Mouse (Mus musculus): Measurements from ENCODE around the gene Ubash3a. TPM values are rescaled to one million over a fixed set of nuclear protein-coding genes. Genes with fewer than 3 reads are reported as not detected.

The Ubash3a gene
- polyA plus RNA-seq, 2 experiments: 8.4 to 11.8 TPM

DNA sequence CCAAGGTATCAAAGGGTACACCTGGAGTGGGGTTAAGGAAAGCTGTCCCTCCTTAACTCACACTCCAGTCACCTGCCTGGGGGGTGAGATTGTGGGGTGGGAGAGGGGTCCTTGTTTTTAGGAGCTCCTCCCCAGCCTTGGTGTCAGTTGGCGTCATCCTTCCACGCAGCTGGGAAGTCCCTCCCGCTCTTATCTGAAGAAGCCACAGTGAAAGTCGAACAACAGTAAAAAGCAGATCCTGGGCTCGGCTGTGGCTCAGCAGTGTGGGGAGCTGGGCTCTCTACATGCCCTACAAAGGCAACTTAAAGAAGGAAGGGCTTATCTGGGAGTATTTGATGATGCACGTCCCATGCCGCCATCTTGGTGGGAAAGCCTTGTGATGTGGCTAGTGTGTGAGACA is 2.6 kb downstream of the Ubash3a start:
- H3K4me3 ChIP-seq (ENCODE audit: insufficient read depth in 1 of 2, low read depth in 2 of 2, low read length in 2 of 2): no peak overlapping the region
- H3K36me3 ChIP-seq (replicated peaks; ENCODE audit: control insufficient read depth, insufficient read depth, low read depth): no peaks in the 10 kb centered on the region
- WGBS (ENCODE audit: insufficient replicate concordance): 15% methylated on average over 7 of the region's 7 CpGs
- ATAC-seq (ENCODE audit: insufficient read depth) (peak; percentile 83), DNase-seq (ENCODE audit: low read depth in 3 of 3, low spot score in 3 of 3) (peak; percentile 64 to 70 (median 66))
- H3K27me3 ChIP-seq (ENCODE audit: control insufficient read depth, insufficient read depth, low read length): no peaks in the 10 kb centered on the region
- peak overlapping the region; percentile 65 for H3K27ac ChIP-seq
- no peak for TF ChIP-seq CTCF (IDR thresholded peaks at IDR 0.05; ENCODE audit: low read depth)
- peak; percentile 62 for TF ChIP-seq EP300 (IDR thresholded peaks at IDR 0.05; ENCODE audit: low read depth)
- peak overlapping the region; percentile 79; the same call in 1 of the 2 replicates for H3K4me2 ChIP-seq (ENCODE audit: low read depth)
- H3K9me3 ChIP-seq (ENCODE audit: control insufficient read depth, low read length): no peaks in the 10 kb centered on the region
- H3K9ac ChIP-seq (replicated peaks): no peak overlapping the region; the same call in 1 of the 2 replicates
- H3K4me1 ChIP-seq (replicated peaks; ENCODE audit: control insufficient read depth in 2 of 2, insufficient read depth in 2 of 2, low read length in 1 of 2): peaks cover 0 to 32% of the 10 kb centered on the region in 2 experiments; a peak in 3 of 4 replicates

DNA sequence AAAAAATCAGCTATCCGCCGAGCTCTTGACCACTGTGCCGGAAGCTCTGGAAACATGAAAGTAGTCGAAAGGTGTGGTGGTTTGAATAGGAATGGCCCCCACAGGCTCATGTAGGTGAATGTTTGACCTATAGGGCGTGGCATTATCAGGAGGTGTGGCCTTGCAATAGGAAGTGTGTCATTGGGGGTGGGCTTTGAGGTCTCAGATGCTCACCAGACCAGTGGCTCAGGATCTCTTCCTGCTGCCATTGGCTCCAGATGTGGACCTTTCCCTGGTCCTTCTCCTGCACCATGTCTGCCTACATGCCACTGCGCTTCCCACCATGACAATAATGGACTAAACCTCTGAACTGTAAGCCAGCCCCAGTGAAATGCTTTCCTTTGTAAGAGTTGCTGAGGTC is 4.2 kb downstream of the Ubash3a start:
- no peak for TF ChIP-seq CTCF (IDR thresholded peaks at IDR 0.05; ENCODE audit: low read depth)
- no peak for TF ChIP-seq EP300 (IDR thresholded peaks at IDR 0.05; ENCODE audit: low read depth)
- no peak overlapping the region for H3K4me3 ChIP-seq (ENCODE audit: insufficient read depth in 1 of 2, low read depth in 2 of 2, low read length in 2 of 2)
- no peaks in the 10 kb centered on the region for H3K27me3 ChIP-seq (ENCODE audit: control insufficient read depth, insufficient read depth, low read length)
- no peak overlapping the region for H3K4me2 ChIP-seq (ENCODE audit: low read depth)
- no peaks in the 10 kb centered on the region for H3K9me3 ChIP-seq (ENCODE audit: control insufficient read depth, low read length)
- no peaks in the 10 kb centered on the region; the same call in 1 of the 2 replicates for H3K36me3 ChIP-seq (replicated peaks; ENCODE audit: control insufficient read depth, insufficient read depth, low read depth)
- DNase-seq (ENCODE audit: low read depth in 3 of 3, low spot score in 3 of 3) (no peak), ATAC-seq (ENCODE audit: insufficient read depth) (no peak)
- H3K27ac ChIP-seq: no peak overlapping the region
- H3K4me1 ChIP-seq (replicated peaks; ENCODE audit: control insufficient read depth in 2 of 2, insufficient read depth in 2 of 2, low read length in 1 of 2): peaks cover 0 to 30% of the 10 kb centered on the region in 2 experiments; a peak in 3 of 4 replicates
- H3K9ac ChIP-seq (replicated peaks): no peak overlapping the region
- WGBS (ENCODE audit: insufficient replicate concordance): 88% methylated on average over 6 of the region's 6 CpGs

DNA sequence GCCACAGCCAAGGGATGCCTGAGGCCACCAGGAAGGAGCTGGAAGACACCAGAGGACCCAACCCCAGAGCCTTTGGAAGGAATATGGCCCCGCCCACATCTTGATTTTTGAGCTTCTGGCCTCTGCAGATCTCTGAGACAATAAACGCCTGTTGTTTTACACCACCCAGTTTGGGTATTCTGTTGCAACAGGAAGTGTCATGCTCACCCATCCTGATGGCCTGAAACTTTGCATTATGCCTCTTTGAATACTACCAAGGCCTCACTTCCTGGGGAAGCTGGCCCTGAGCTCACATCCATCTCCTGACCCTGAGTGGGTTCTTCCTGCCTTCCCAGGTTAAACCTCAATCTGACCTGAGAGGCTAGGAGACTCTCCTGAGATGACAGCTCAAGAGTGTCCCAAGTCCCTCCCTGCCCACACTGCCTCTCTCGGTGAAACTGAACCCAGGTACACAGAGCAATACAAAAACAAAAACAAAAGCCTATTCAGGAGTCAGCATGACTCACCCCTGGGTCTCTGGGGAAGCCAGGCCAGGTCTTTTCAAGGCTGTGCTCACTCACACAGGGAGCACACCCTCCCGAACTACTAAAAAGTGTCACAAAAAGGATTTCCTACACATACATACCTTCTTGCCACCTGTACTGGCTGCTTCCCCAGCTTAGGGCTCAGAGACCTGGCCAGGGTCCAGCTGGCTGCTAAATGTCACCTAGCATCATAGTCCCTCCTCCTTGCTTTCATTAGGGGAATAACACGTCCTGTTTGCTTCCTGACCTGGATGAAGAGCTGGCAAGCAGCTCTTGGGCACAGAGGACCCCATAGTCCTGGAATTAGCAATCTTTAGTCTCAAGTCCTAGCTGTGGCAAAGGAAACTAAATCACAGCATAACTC is 8.6 kb downstream of the Ubash3a start:
- Histone ChIP-seq H3K4me2 (ENCODE audit: low read depth) (no peak overlapping the region), H3K27ac (no peak overlapping the region), H3K4me3 (ENCODE audit: insufficient read depth in 1 of 2, low read depth in 2 of 2, low read length in 2 of 2) (no peak overlapping the region), H3K9ac (replicated peaks) (no peak overlapping the region), H3K36me3 (replicated peaks; ENCODE audit: control insufficient read depth, insufficient read depth, low read depth) (no peaks in the 10 kb centered on the region; the same call in 1 of the 2 replicates), H3K9me3 (ENCODE audit: control insufficient read depth, low read length) (no peaks in the 10 kb centered on the region), H3K27me3 (ENCODE audit: control insufficient read depth, insufficient read depth, low read length) (no peaks in the 10 kb centered on the region), H3K4me1 (replicated peaks; ENCODE audit: control insufficient read depth in 2 of 2, insufficient read depth in 2 of 2, low read length in 1 of 2) (no peaks in the 10 kb centered on the region; a peak in 1 of 4 replicates)
- no peak for ATAC-seq (ENCODE audit: insufficient read depth)
- WGBS (ENCODE audit: insufficient replicate concordance): 54% methylated on average over 5 of the region's 5 CpGs
- TF ChIP-seq CTCF (IDR thresholded peaks at IDR 0.05; ENCODE audit: low read depth) (no peak), EP300 (IDR thresholded peaks at IDR 0.05; ENCODE audit: low read depth) (no peak)
- no peak for DNase-seq (ENCODE audit: low read depth in 3 of 3, low spot score in 3 of 3)

DNA sequence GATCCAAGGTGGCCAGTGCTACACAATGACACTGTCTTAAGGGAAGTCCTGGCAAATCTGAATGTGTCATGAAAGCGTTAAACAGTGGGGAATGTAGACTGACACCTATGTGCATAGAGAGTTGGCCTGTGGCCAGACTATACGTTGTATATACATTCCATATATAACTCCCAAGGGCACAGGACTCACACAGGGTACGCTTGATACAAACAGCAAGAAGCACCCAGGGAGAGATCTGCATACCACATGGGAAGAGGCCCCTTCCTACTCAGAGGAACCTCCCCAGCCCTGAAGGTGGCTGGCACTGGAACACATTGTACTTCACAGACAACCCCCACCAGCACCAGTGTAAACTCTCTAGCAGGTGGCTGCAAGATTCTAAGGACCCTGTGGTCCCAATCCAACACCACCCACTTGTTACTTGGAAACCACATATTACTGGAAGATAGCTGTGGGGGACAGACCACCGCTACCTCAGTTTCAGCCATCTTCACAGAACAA is 15.2 kb downstream of the Ubash3a start:
- Histone ChIP-seq H3K4me3 (ENCODE audit: insufficient read depth in 1 of 2, low read depth in 2 of 2, low read length in 2 of 2) (no peak overlapping the region), H3K9ac (replicated peaks) (no peak overlapping the region), H3K36me3 (replicated peaks; ENCODE audit: control insufficient read depth, insufficient read depth, low read depth) (no peaks in the 10 kb centered on the region; the same call in 1 of the 2 replicates), H3K4me1 (replicated peaks; ENCODE audit: control insufficient read depth in 2 of 2, insufficient read depth in 2 of 2, low read length in 1 of 2) (peaks cover 7 to 16% of the 10 kb centered on the region in 2 experiments; a peak in 3 of 4 replicates), H3K9me3 (ENCODE audit: control insufficient read depth, low read length) (no peaks in the 10 kb centered on the region), H3K27ac (no peak overlapping the region), H3K27me3 (ENCODE audit: control insufficient read depth, insufficient read depth, low read length) (no peaks in the 10 kb centered on the region), H3K4me2 (ENCODE audit: low read depth) (no peak overlapping the region)
- WGBS (ENCODE audit: insufficient replicate concordance): 50% methylated on average over 4 of the region's 4 CpGs
- ATAC-seq (ENCODE audit: insufficient read depth): no peak
- no peak for DNase-seq (ENCODE audit: low read depth in 3 of 3, low spot score in 3 of 3)
- TF ChIP-seq EP300 (IDR thresholded peaks at IDR 0.05; ENCODE audit: low read depth) (no peak), CTCF (IDR thresholded peaks at IDR 0.05; ENCODE audit: low read depth) (no peak)

GRCm38 (mm10) chr17:31223835-31224234 is 16.2 kb downstream of the Ubash3a start:
- DNase-seq (ENCODE audit: low read depth in 3 of 3, low spot score in 3 of 3) (no peak), ATAC-seq (ENCODE audit: insufficient read depth) (peak; percentile 60)
- Histone ChIP-seq H3K36me3 (replicated peaks; ENCODE audit: control insufficient read depth, insufficient read depth, low read depth) (no peaks in the 10 kb centered on the region; the same call in 1 of the 2 replicates), H3K4me1 (replicated peaks; ENCODE audit: control insufficient read depth in 2 of 2, insufficient read depth in 2 of 2, low read length in 1 of 2) (peaks cover 7 to 16% of the 10 kb centered on the region in 2 experiments; a peak in 3 of 4 replicates), H3K4me3 (ENCODE audit: insufficient read depth in 1 of 2, low read depth in 2 of 2, low read length in 2 of 2) (no peak overlapping the region), H3K27me3 (ENCODE audit: control insufficient read depth, insufficient read depth, low read length) (no peaks in the 10 kb centered on the region), H3K9me3 (ENCODE audit: control insufficient read depth, low read length) (no peaks in the 10 kb centered on the region), H3K9ac (replicated peaks) (no peak overlapping the region), H3K27ac (no peak overlapping the region), H3K4me2 (ENCODE audit: low read depth) (no peak overlapping the region)
- WGBS (ENCODE audit: insufficient replicate concordance): 21% methylated on average over 7 of the region's 7 CpGs
- TF ChIP-seq CTCF (IDR thresholded peaks at IDR 0.05; ENCODE audit: low read depth): no peak
- no peak for TF ChIP-seq EP300 (IDR thresholded peaks at IDR 0.05; ENCODE audit: low read depth)

Measured in liver, embryonic 14.5 days (tissue).